Mouse (Mus musculus) left cerebral cortex, postnatal 14 days (tissue): ENCODE measurements around the gene Olfr963. TPM values are rescaled to one million over a fixed set of nuclear protein-coding genes. Genes with fewer than 3 reads are reported as not detected.
"Not testable (repeated sequence)": the region's sequence is repeated elsewhere in the genome, so short reads cannot be mapped to it uniquely, and the experiment has no call there.

Source experiments
- DNase-seq, 2 experiments: peaks; one replicate each; pipeline ENCODE4 v3.0.0; 2021 to 2022; ENCODE audit warnings: low spot score in 2 of 2, mixed read lengths in 1 of 2
- intact Hi-C: fragments of 180-260 bp; cut with DNase I; formaldehyde crosslinking; loops from one replicate; pipeline ENCODE4 v1.15.1; 2025
- long read RNA-seq, 2 experiments: library from polyadenylated mRNA; stranded (forward); transcript quantifications; one replicate each; pipeline ENCODE4 v2.0.0; 2021
- total RNA-seq, 2 experiments: library from RNA; stranded (reverse); gene quantifications; 2 replicates each; pipeline ENCODE4 v1.2.3; 2021

Olfr963 gene
- not detected for total RNA-seq
- long read RNA-seq, experiment 1: 0 reads
- long read RNA-seq, experiment 2: 0 reads

GRCm38 (mm10) chr9:39666905-39667304, at the start of gene Olfr963:
Gene Olfr963, plus strand, starts transcription at chr9:39667205.
- no peak for DNase-seq
- intact Hi-C loops: no loop called here

- intact Hi-C loops: no loop called here
- no peak for DNase-seq
These were observed 45.9 kb upstream of the Olfr963 start, which contains the start of gene Olfr960 for GRCm38 (mm10) chr9:39621073-39621472. Gene Olfr960, plus strand, starts transcription at chr9:39621373.

GRCm38 (mm10) chr9:39623783-39624182, 43.2 kb upstream of the Olfr963 start:
- no peak for DNase-seq
- intact Hi-C loops: no loop called here

GRCm38 (mm10) chr9:39624711-39625110, 42.3 kb upstream of the Olfr963 start:
- DNase-seq: no peak
- intact Hi-C loops: no loop called here

- DNase-seq: no peak
- intact Hi-C loops: no loop called here
These were observed 37.9 kb upstream of the Olfr963 start for GRCm38 (mm10) chr9:39629069-39629468.

GRCm38 (mm10) chr9:39633913-39634594, 33.0 kb upstream of the Olfr963 start:
- peak; percentile 45 to 50 for DNase-seq
- intact Hi-C loops: no loop called here

GRCm38 (mm10) chr9:39644785-39645184, 22.2 kb upstream of the Olfr963 start, which contains the start of gene Olfr961:
Gene Olfr961, plus strand, starts transcription at chr9:39645085.
- DNase-seq: no peak
- intact Hi-C loops: no loop called here

GRCm38 (mm10) chr9:39647382-39647781, 19.6 kb upstream of the Olfr963 start:
- DNase-seq: no peak
- intact Hi-C loops: no loop called here

GRCm38 (mm10) chr9:39654756-39655396, 12.1 kb upstream of the Olfr963 start:
- intact Hi-C loops: no loop called here
- DNase-seq: no peak

- DNase-seq: no peak
- intact Hi-C loops: no loop called here
These were observed 2.7 kb downstream of the Olfr963 start for GRCm38 (mm10) chr9:39669723-39670122.

GRCm38 (mm10) chr9:39674820-39675219, 7.8 kb downstream of the Olfr963 start:
- intact Hi-C loops: no loop called here
- DNase-seq: no peak

- intact Hi-C loops: no loop called here
- no peak for DNase-seq
These were observed 11.6 kb downstream of the Olfr963 start for GRCm38 (mm10) chr9:39678557-39678956.

GRCm38 (mm10) chr9:39679280-39679679, 12.3 kb downstream of the Olfr963 start:
- intact Hi-C loops: no loop called here

GRCm38 (mm10) chr9:39701123-39701522, 34.1 kb downstream of the Olfr963 start:
- intact Hi-C loops, DNase-seq: not testable (repeated sequence)

More at GRCm38 (mm10) chr9:39679280-39679679, 12.3 kb downstream of the Olfr963 start:
- DNase-seq: no peak

- no peak for DNase-seq
- intact Hi-C loops: no loop called here
These were observed 40.0 kb downstream of the Olfr963 start, which contains the start of gene Olfr149 for GRCm38 (mm10) chr9:39707017-39707416. Gene Olfr149, minus strand, starts transcription at chr9:39707117.

- intact Hi-C loops: no loop called here
- DNase-seq: no peak
These were observed 42.0 kb downstream of the Olfr963 start for GRCm38 (mm10) chr9:39708958-39709357.

- intact Hi-C loops: no loop called here
- DNase-seq: no peak
These were observed 44.0 kb downstream of the Olfr963 start, which contains the start of gene Olfr965 for GRCm38 (mm10) chr9:39711053-39711452. Gene Olfr965, plus strand, starts transcription at chr9:39711353.
